Mouse (Mus musculus): ENCODE measurements around the gene Kcnh4. TPM values are rescaled to one million over a fixed set of nuclear protein-coding genes. Genes with fewer than 3 reads are reported as not detected.

Kcnh4 gene
- polyA plus RNA-seq, 1 experiment = 0.82 TPM

DNA sequence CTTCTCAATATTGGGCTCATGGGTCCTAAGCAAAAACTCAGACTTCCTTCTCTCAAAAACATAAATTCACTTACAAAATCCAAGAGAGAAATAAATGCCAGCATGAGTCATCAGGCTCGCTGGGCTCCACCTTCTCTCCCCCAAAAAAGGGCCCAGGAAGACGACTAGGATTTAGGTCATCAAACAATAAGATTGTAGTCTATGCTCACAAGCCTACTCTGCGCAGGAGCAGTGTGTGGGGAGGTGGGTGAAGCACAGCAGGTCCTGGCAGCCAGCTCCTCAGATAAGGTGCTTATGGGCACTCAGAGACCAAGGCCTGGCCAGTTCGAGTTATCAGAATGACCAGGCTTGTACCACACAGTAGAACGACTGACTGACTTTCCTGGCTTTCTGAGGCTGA lies 39.4 kb downstream of the Kcnh4 start:
- no peak for DNase-seq (ENCODE audit: low read depth in 1 of 2, low spot score in 2 of 2)
- Histone ChIP-seq H3K27me3 (ENCODE audit: control insufficient read depth, insufficient read depth, low read length) (no peaks in the 10 kb centered on the region), H3K27ac (ENCODE audit: insufficient read depth, low read length) (no peak overlapping the region; the same call in 1 of the 2 replicates), H3K4me3 (ENCODE audit: extremely low read depth, insufficient read depth, insufficient read length) (no peak overlapping the region), H3K4me1 (ENCODE audit: control insufficient read depth, insufficient read depth, insufficient read length) (peaks cover 26% of the 10 kb centered on the region), H3K36me3 (ENCODE audit: control insufficient read depth, insufficient read depth, low read length) (peaks cover 38% of the 10 kb centered on the region)
- TF ChIP-seq POLR2A (IDR thresholded peaks at IDR 0.05; ENCODE audit: low read depth, low read length) = no peak
- no peak for TF ChIP-seq CTCF (IDR thresholded peaks at IDR 0.05; ENCODE audit: extremely low read depth, insufficient read depth, insufficient read length, insufficient replicate concordance)
- 55% methylated on average over 5 of the region's 5 CpGs for WGBS

DNA sequence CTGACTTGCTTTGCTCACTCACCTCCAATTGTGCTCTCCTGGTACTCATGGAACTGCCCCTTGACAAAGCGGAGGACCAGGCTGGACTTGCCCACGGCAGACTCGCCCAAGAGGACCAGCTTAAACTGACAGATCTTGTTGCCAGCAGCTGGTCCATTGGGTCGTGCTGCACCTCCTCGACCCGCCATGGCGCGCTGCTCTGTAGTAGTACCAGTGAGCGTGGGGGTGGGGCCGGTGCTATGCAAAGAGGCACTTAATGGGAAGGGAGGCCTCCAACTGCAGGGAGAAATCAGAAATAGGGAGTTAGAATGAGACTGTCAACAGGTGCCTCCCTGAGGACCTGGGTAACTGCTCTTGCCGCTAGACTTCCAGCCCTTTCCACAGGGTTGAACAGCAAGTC lies 39.8 kb downstream of the Kcnh4 start:
- peaks cover 39% of the 10 kb centered on the region for H3K36me3 ChIP-seq (ENCODE audit: control insufficient read depth, insufficient read depth, low read length)
- no peaks in the 10 kb centered on the region for H3K27me3 ChIP-seq (ENCODE audit: control insufficient read depth, insufficient read depth, low read length)
- no peak overlapping the region for H3K4me3 ChIP-seq (ENCODE audit: extremely low read depth, insufficient read depth, insufficient read length)
- TF ChIP-seq CTCF (IDR thresholded peaks at IDR 0.05; ENCODE audit: extremely low read depth, insufficient read depth, insufficient read length, insufficient replicate concordance) = no peak
- TF ChIP-seq POLR2A (IDR thresholded peaks at IDR 0.05; ENCODE audit: low read depth, low read length) = no peak
- no peak overlapping the region for H3K27ac ChIP-seq (ENCODE audit: insufficient read depth, low read length)
- no peak for DNase-seq (ENCODE audit: low read depth in 1 of 2, low spot score in 2 of 2)
- WGBS = 84% methylated on average over 11 of the region's 11 CpGs
- H3K4me1 ChIP-seq (ENCODE audit: control insufficient read depth, insufficient read depth, insufficient read length) = peaks cover 22% of the 10 kb centered on the region

DNA sequence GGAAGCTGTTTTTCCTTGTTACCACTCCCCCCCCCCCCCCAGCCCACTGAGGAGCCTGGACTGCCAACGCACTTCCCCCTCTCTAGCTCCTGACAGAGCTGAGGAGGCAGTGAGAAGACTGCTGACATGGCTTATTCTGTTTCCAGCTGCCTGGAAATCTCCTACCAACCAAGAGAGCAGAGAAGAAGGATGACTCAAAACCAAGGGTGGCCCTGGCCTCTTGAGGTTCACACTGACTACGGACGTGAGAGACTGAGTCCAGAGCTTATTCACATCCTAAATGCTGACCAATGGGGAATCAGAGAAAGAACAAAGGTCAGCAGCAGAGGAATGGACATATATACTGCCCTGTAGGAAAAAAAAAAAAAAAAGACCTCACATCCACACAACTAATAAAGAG lies 40.4 kb downstream of the Kcnh4 start:
- H3K27me3 ChIP-seq (ENCODE audit: control insufficient read depth, insufficient read depth, low read length) = no peaks in the 10 kb centered on the region
- 77% methylated on average over 3 of the region's 3 CpGs for WGBS
- H3K36me3 ChIP-seq (ENCODE audit: control insufficient read depth, insufficient read depth, low read length) = peaks cover 39% of the 10 kb centered on the region
- DNase-seq (ENCODE audit: low read depth in 1 of 2, low spot score in 2 of 2) = no peak
- no peak overlapping the region for H3K4me3 ChIP-seq (ENCODE audit: extremely low read depth, insufficient read depth, insufficient read length)
- H3K4me1 ChIP-seq (ENCODE audit: control insufficient read depth, insufficient read depth, insufficient read length) = peaks cover 20% of the 10 kb centered on the region
- H3K27ac ChIP-seq (ENCODE audit: insufficient read depth, low read length) = no peak overlapping the region
- TF ChIP-seq POLR2A (IDR thresholded peaks at IDR 0.05; ENCODE audit: low read depth, low read length) (no peak), CTCF (IDR thresholded peaks at IDR 0.05; ENCODE audit: extremely low read depth, insufficient read depth, insufficient read length, insufficient replicate concordance) (no peak)

DNA sequence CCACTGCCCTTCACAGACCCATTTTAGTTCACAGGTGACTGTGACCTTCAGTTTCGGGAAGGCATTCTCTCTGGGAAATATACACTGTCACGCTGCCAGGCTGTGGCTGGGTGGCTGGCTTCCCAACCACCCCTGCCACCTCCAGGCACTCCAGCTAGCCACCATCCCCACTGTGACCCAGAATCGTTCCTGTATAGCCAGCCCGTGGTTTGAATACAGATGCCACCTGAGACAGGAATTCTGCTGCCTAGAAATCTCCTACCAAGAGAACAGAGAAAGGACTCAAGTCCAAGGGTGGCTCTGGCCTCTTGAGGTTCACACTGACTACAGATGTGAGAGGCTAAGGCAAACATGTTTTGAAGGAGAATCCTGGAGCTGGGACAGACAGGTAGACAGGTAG lies 40.9 kb downstream of the Kcnh4 start:
- TF ChIP-seq CTCF (IDR thresholded peaks at IDR 0.05; ENCODE audit: extremely low read depth, insufficient read depth, insufficient read length, insufficient replicate concordance) (no peak), POLR2A (IDR thresholded peaks at IDR 0.05; ENCODE audit: low read depth, low read length) (no peak)
- DNase-seq (ENCODE audit: low read depth in 1 of 2, low spot score in 2 of 2) = no peak
- H3K36me3 ChIP-seq (ENCODE audit: control insufficient read depth, insufficient read depth, low read length) = peaks cover 39% of the 10 kb centered on the region
- no peaks in the 10 kb centered on the region for H3K27me3 ChIP-seq (ENCODE audit: control insufficient read depth, insufficient read depth, low read length)
- H3K27ac ChIP-seq (ENCODE audit: insufficient read depth, low read length) = no peak overlapping the region
- H3K4me3 ChIP-seq (ENCODE audit: extremely low read depth, insufficient read depth, insufficient read length) = no peak overlapping the region
- peaks cover 25% of the 10 kb centered on the region for H3K4me1 ChIP-seq (ENCODE audit: control insufficient read depth, insufficient read depth, insufficient read length)
- WGBS = 86% methylated on average over 4 of the region's 4 CpGs

DNA sequence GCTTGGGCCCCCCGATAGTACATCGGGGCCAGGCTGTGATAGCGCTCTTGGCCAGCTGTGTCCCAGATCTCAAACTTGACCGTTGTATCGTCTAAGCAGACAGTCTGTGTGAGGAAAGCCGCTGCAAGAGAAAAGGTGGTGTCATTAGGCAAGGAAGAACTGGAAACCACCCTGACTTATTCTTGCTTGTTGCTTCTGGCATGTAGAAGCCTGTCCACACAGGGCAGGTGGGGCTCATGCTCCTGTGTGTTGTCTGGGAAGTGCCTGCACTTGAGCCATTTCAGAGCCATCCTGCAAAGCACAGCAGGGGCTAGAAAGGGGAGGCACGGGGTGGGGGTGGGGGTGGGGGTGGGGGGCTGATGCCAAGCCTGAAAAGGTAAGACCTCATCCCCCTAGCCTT lies 41.3 kb downstream of the Kcnh4 start:
- WGBS = 94% methylated on average over 7 of the region's 7 CpGs
- Histone ChIP-seq H3K4me3 (ENCODE audit: extremely low read depth, insufficient read depth, insufficient read length) (no peak overlapping the region), H3K27me3 (ENCODE audit: control insufficient read depth, insufficient read depth, low read length) (no peaks in the 10 kb centered on the region), H3K4me1 (ENCODE audit: control insufficient read depth, insufficient read depth, insufficient read length) (peaks cover 28% of the 10 kb centered on the region), H3K27ac (ENCODE audit: insufficient read depth, low read length) (no peak overlapping the region), H3K36me3 (ENCODE audit: control insufficient read depth, insufficient read depth, low read length) (peaks cover 39% of the 10 kb centered on the region)
- TF ChIP-seq CTCF (IDR thresholded peaks at IDR 0.05; ENCODE audit: extremely low read depth, insufficient read depth, insufficient read length, insufficient replicate concordance) (no peak), POLR2A (IDR thresholded peaks at IDR 0.05; ENCODE audit: low read depth, low read length) (no peak)
- DNase-seq (ENCODE audit: low read depth in 1 of 2, low spot score in 2 of 2) = no peak

DNA sequence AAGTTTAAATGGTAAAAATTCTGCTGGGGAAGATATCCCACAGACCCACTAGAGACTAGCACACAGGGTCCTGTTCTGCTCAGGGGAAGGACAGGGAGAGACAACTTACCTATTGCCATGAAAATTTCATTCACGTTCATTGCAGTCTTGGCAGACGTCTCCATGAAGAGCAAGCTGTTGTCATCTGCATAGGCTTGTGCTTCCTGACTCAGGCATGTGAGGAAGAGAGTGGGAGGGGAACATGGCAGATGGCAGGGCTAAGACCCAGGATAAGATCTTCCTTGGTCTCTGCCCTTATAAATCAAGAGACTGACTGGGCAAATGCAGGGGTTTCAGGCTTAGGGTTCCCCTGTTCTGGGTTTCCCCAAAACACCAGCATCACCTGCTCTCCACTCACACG lies 43.1 kb downstream of the Kcnh4 start:
- no peak overlapping the region for H3K27ac ChIP-seq (ENCODE audit: insufficient read depth, low read length)
- TF ChIP-seq CTCF (IDR thresholded peaks at IDR 0.05; ENCODE audit: extremely low read depth, insufficient read depth, insufficient read length, insufficient replicate concordance) = no peak
- TF ChIP-seq POLR2A (IDR thresholded peaks at IDR 0.05; ENCODE audit: low read depth, low read length) = no peak
- 92% methylated on average over 3 of the region's 3 CpGs for WGBS
- peaks cover 39% of the 10 kb centered on the region for H3K36me3 ChIP-seq (ENCODE audit: control insufficient read depth, insufficient read depth, low read length)
- no peaks in the 10 kb centered on the region for H3K27me3 ChIP-seq (ENCODE audit: control insufficient read depth, insufficient read depth, low read length)
- peaks cover 30% of the 10 kb centered on the region for H3K4me1 ChIP-seq (ENCODE audit: control insufficient read depth, insufficient read depth, insufficient read length)
- DNase-seq (ENCODE audit: low read depth in 1 of 2, low spot score in 2 of 2) = no peak
- H3K4me3 ChIP-seq (ENCODE audit: extremely low read depth, insufficient read depth, insufficient read length) = no peak overlapping the region

DNA sequence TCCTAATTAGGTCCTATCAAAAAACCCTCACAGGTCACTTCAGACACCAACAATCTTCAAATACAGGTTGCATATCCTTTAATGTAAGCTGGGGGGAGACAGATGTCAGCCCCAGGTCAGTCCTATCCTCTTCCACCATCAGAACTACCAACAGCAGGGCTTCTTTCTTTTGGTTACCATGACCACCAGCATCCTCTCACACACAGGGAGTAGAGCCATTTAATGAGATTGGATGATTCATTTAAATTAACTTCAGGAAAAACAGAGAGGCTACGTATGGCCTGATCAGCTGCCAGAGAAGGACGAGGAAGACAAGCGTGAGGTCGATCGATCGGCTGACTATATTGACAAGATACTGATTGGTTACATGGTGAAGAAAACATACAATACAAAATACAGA lies 44.8 kb downstream of the Kcnh4 start:
- WGBS = 97% methylated on average over 6 of the region's 6 CpGs
- TF ChIP-seq CTCF (IDR thresholded peaks at IDR 0.05; ENCODE audit: extremely low read depth, insufficient read depth, insufficient read length, insufficient replicate concordance) = no peak
- no peak for TF ChIP-seq POLR2A (IDR thresholded peaks at IDR 0.05; ENCODE audit: low read depth, low read length)
- Histone ChIP-seq H3K4me1 (ENCODE audit: control insufficient read depth, insufficient read depth, insufficient read length) (peaks cover 28% of the 10 kb centered on the region), H3K36me3 (ENCODE audit: control insufficient read depth, insufficient read depth, low read length) (peaks cover 44% of the 10 kb centered on the region), H3K4me3 (ENCODE audit: extremely low read depth, insufficient read depth, insufficient read length) (no peak overlapping the region), H3K27me3 (ENCODE audit: control insufficient read depth, insufficient read depth, low read length) (no peaks in the 10 kb centered on the region), H3K27ac (ENCODE audit: insufficient read depth, low read length) (no peak overlapping the region)
- DNase-seq (ENCODE audit: low read depth in 1 of 2, low spot score in 2 of 2) = no peak

All from spleen, adult 2 months (tissue).